Mouse (Mus musculus) neural tube, embryonic 15.5 days (tissue): ENCODE measurements at regions not wholly inside any gene's neighbourhood (a gene's known extent, or its start where the extent isn't known, plus 50 kb on each side); places are given as distances from the start of the nearest gene placed in this dataset.

Experiments
- ATAC-seq: fragments of 200-750 bp; cut with Nextera tagmentation; 2 replicates; pipeline ENCODE4 v1.8.0; 2017; ENCODE audit warnings: mild to moderate bottlenecking, moderate TSS enrichment, moderate library complexity; ENCODE audit not compliant: low FRiP score
- H3K27ac ChIP-seq: fragments of 300-500 bp; sonication (generic); replicated peaks from 2 replicates; pipeline ENCODE4 v1.5.1; 2015; ENCODE audit warnings: mild to moderate bottlenecking, inconsistent platforms
- H3K27me3 ChIP-seq: fragments of 300-500 bp; sonication (generic); replicated peaks from 2 replicates; pipeline ENCODE4 v1.6.1; 2015; ENCODE audit warnings: inconsistent platforms
- H3K36me3 ChIP-seq: fragments of 300-500 bp; sonication (generic); 2 replicates; pipeline ENCODE4 v1.6.1; 2015; ENCODE audit warnings: inconsistent platforms
- H3K4me1 ChIP-seq: fragments of 300-500 bp; sonication (generic); 2 replicates; pipeline ENCODE4 v1.6.1; 2015; ENCODE audit warnings: inconsistent platforms
- H3K4me2 ChIP-seq: fragments of 300-500 bp; sonication (generic); 2 replicates; pipeline ENCODE4 v1.6.1; 2015; ENCODE audit warnings: inconsistent platforms, mild to moderate bottlenecking, moderate library complexity
- H3K4me3 ChIP-seq: fragments of 300-500 bp; sonication (generic); replicated peaks from 2 replicates; pipeline ENCODE4 v1.5.1; 2015; ENCODE audit warnings: mild to moderate bottlenecking, inconsistent platforms
- H3K9ac ChIP-seq: fragments of 300-500 bp; sonication (generic); replicated peaks from 2 replicates; pipeline ENCODE4 v1.6.1; 2015; ENCODE audit warnings: mild to moderate bottlenecking, inconsistent platforms
- H3K9me3 ChIP-seq: fragments of 300-500 bp; sonication (generic); replicated peaks from 2 replicates; pipeline ENCODE4 v1.6.1; 2016; ENCODE audit warnings: inconsistent platforms
- WGBS: fragments of 180-500 bp; shearing (Covaris S2); methylation state at CpG from one replicate; pipeline ENCODE4 v1.1.7; 2015; ENCODE audit warnings: mixed read lengths; 5-methylcytosine and 5-hydroxymethylcytosine counted together

DNA sequence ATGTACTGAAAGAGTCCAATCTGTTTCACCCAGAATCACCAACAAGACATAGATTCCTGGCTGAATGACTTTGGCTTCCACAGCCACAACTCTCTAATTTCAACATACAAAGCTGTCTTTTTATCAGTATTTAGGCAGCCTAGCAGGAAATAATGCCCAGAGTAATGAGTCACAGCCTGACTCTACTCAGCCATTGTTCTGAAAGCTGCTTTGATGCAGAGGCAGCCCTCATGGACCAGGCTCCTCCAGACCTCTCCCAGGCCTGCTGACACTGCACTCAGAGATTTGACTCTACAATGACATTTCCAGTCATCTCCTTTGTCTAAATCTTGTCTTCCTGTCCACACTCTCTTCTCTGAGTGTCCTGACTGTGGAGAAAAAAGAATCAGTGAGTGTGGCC lies 250.4 kb downstream of the Tle4 start:
- no peak overlapping the region for H3K9ac ChIP-seq
- H3K4me3 ChIP-seq = no peak overlapping the region
- H3K9me3 ChIP-seq = no peaks in the 10 kb centered on the region
- H3K4me1 ChIP-seq = no peaks in the 10 kb centered on the region
- no peak for ATAC-seq
- no peaks in the 10 kb centered on the region for H3K36me3 ChIP-seq
- H3K4me2 ChIP-seq = no peak overlapping the region
- H3K27me3 ChIP-seq = no peaks in the 10 kb centered on the region
- no peak overlapping the region for H3K27ac ChIP-seq

DNA sequence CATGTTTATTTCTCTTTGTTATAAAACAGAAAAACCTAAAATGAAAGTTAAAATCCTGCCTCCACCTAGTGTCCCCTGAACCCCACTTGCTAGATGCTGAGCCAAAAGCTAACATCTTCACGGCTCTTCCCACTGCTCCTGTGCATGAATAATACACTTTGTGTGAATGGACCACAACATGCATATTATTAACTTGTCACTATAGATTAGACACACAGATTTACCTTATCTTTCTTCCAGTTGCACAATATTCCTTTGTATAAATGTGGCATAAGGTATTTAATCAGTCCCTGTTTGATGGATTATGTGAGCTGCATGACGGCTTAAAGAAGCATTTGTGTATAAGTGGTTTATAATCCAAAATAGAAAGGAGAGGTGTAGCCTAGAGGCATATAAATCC lies 248.1 kb downstream of the Tle4 start:
- Histone ChIP-seq H3K4me1 (no peaks in the 10 kb centered on the region), H3K9ac (no peak overlapping the region), H3K27ac (no peak overlapping the region), H3K9me3 (no peaks in the 10 kb centered on the region), H3K4me2 (no peak overlapping the region), H3K27me3 (no peaks in the 10 kb centered on the region), H3K36me3 (no peaks in the 10 kb centered on the region), H3K4me3 (no peak overlapping the region)
- WGBS = 74% methylated on average over 2 of the region's 2 CpGs
- ATAC-seq = no peak

GRCm38 (mm10) chr19:14351728-14352340 lies 246.0 kb downstream of the Tle4 start:
- ATAC-seq = no peak
- Histone ChIP-seq H3K9ac (no peak overlapping the region), H3K4me1 (no peaks in the 10 kb centered on the region), H3K36me3 (no peaks in the 10 kb centered on the region), H3K27ac (no peak overlapping the region), H3K9me3 (no peaks in the 10 kb centered on the region), H3K4me2 (no peak overlapping the region), H3K4me3 (no peak overlapping the region), H3K27me3 (no peaks in the 10 kb centered on the region)
- WGBS = 73% methylated on average over 4 of the region's 4 CpGs

- 93% methylated on average over 3 of the region's 3 CpGs for WGBS
- Histone ChIP-seq H3K27ac (no peak overlapping the region), H3K9ac (no peak overlapping the region), H3K27me3 (no peaks in the 10 kb centered on the region), H3K9me3 (no peaks in the 10 kb centered on the region), H3K4me3 (no peak overlapping the region), H3K4me1 (no peaks in the 10 kb centered on the region), H3K36me3 (no peaks in the 10 kb centered on the region), H3K4me2 (no peak overlapping the region)
- no peak for ATAC-seq
Measured at GRCm38 (mm10) chr19:14352551-14352950, 245.3 kb downstream of the Tle4 start.

- Histone ChIP-seq H3K4me3 (no peak overlapping the region), H3K27me3 (no peaks in the 10 kb centered on the region), H3K27ac (no peak overlapping the region), H3K9me3 (no peaks in the 10 kb centered on the region), H3K4me2 (no peak overlapping the region), H3K36me3 (no peaks in the 10 kb centered on the region), H3K9ac (no peak overlapping the region), H3K4me1 (no peaks in the 10 kb centered on the region)
- no peak for ATAC-seq
- WGBS = 92% methylated on average over 4 of the region's 4 CpGs
Measured at GRCm38 (mm10) chr19:14353151-14353550, 244.7 kb downstream of the Tle4 start.

GRCm38 (mm10) chr19:14355128-14355527 lies 242.7 kb downstream of the Tle4 start:
- 91% methylated on average over 2 of the region's 2 CpGs for WGBS
- H3K4me2 ChIP-seq = no peak overlapping the region
- H3K9me3 ChIP-seq = no peaks in the 10 kb centered on the region
- no peak overlapping the region for H3K9ac ChIP-seq
- no peaks in the 10 kb centered on the region for H3K27me3 ChIP-seq
- H3K4me3 ChIP-seq = no peak overlapping the region
- no peak for ATAC-seq
- H3K4me1 ChIP-seq = no peaks in the 10 kb centered on the region
- no peak overlapping the region for H3K27ac ChIP-seq
- no peaks in the 10 kb centered on the region for H3K36me3 ChIP-seq

DNA sequence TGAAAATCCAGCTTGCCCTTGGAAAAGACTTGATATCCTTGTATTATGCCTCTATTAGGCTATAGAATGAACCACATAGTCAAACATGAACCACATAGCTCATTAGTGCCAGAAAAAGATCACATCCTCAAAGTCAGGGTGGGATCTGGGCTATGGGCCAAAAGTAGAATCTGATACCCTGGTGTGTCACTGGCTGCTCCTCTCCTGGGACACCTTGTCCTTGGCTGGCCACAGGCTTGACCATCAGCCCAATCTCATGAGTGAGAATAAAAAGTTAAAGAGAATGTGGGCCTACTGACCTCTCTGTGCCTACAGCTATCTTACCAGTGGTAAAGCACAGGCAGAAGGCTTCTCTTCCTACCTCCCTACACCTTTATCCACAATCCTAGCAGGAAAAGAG lies 241.9 kb downstream of the Tle4 start:
- no peak for ATAC-seq
- Histone ChIP-seq H3K36me3 (no peaks in the 10 kb centered on the region), H3K4me2 (no peak overlapping the region), H3K27me3 (no peaks in the 10 kb centered on the region), H3K4me1 (no peaks in the 10 kb centered on the region), H3K9me3 (no peaks in the 10 kb centered on the region), H3K27ac (no peak overlapping the region), H3K4me3 (no peak overlapping the region), H3K9ac (no peak overlapping the region)

DNA sequence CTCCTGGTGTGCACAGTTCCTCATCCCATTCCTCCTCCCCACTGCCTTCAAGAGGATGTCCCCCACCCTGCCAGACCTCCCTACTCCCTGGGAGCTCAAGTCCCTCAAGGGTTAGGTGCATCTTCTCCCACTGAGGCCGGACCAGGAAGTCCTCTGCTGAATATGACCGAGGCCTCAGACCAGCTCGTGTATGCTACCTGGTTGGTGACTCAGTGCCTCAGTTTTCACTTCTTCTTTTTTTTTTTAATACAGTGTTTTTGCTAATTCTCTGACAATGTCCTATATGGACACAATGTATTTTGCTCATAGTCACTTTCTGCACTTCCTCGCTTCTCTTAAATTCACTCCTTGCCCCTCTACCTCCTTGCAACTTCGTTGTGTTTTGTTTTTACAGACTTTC lies 237.2 kb downstream of the Tle4 start:
- H3K4me1 ChIP-seq = no peaks in the 10 kb centered on the region
- 91% methylated on average over 5 of the region's 5 CpGs for WGBS
- H3K4me3 ChIP-seq = no peak overlapping the region
- H3K4me2 ChIP-seq = no peak overlapping the region
- H3K36me3 ChIP-seq = no peaks in the 10 kb centered on the region
- H3K27me3 ChIP-seq = no peaks in the 10 kb centered on the region
- no peak overlapping the region for H3K9ac ChIP-seq
- H3K27ac ChIP-seq = no peak overlapping the region
- no peak for ATAC-seq
- H3K9me3 ChIP-seq = no peaks in the 10 kb centered on the region

- H3K9ac ChIP-seq = no peak overlapping the region
- 0 out of 2 replicates have a peak, but pooled peaks have one; percentile 21 for ATAC-seq
- peaks cover 8% of the 10 kb centered on the region for H3K4me1 ChIP-seq
- H3K27ac ChIP-seq = no peak overlapping the region
- H3K4me3 ChIP-seq = no peak overlapping the region
- no peaks in the 10 kb centered on the region for H3K27me3 ChIP-seq
- H3K36me3 ChIP-seq = no peaks in the 10 kb centered on the region
- 54% methylated on average over 12 of the region's 12 CpGs for WGBS
- H3K9me3 ChIP-seq = no peaks in the 10 kb centered on the region
- H3K4me2 ChIP-seq = no peak overlapping the region
Measured at GRCm38 (mm10) chr19:14369098-14369604, 228.7 kb downstream of the Tle4 start.

GRCm38 (mm10) chr19:14371360-14371759 lies 226.5 kb downstream of the Tle4 start:
- H3K9ac ChIP-seq = no peak overlapping the region
- H3K4me2 ChIP-seq = no peak overlapping the region
- no peaks in the 10 kb centered on the region for H3K27me3 ChIP-seq
- ATAC-seq = no peak
- no peaks in the 10 kb centered on the region for H3K9me3 ChIP-seq
- peaks cover 8% of the 10 kb centered on the region for H3K4me1 ChIP-seq
- 75% methylated on average over 5 of the region's 5 CpGs for WGBS
- H3K27ac ChIP-seq = no peak overlapping the region
- no peak overlapping the region for H3K4me3 ChIP-seq
- H3K36me3 ChIP-seq = no peaks in the 10 kb centered on the region

DNA sequence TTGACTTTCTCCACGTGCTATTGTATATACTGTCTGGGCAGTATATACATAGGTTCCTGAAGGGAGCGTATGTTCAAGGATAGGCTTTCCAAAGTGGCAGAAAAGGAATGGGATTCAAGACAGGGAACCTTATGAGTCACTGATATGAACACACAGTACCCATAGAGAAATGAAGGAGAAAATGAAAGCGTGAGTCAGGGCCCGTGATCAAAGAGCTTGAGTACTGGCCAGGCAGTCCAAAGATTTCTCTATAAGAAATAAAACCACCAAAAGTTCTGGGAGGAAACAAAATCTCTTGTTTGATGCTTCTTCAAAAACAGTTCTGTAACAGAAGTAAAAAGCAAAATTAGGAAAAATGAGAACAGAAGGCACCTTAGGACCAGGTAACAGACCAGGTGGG lies 223.9 kb downstream of the Tle4 start:
- Histone ChIP-seq H3K27me3 (no peaks in the 10 kb centered on the region), H3K4me3 (no peak overlapping the region), H3K9ac (no peak overlapping the region), H3K9me3 (no peaks in the 10 kb centered on the region), H3K4me2 (no peak overlapping the region), H3K4me1 (peaks cover 7% of the 10 kb centered on the region), H3K27ac (no peak overlapping the region), H3K36me3 (no peaks in the 10 kb centered on the region)
- ATAC-seq = no peak
- WGBS = 94% methylated on average over 4 of the region's 4 CpGs

DNA sequence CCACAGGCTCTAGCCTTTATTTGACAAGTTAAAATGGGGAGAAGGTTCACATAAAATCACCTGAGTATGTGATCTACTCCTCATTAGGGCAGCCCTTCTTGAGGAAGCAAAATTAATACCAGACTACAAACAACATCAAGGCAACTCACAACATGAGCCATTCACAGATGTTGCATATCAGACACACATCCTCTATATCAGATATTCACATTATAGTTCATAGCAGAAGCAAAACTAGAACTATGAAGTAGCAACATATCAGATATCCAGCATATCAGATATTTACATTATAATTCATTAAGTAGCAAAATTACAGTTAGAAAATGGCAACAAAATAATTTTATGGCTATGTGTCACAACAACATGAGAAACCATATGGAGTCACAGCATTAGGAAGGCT lies 217.0 kb downstream of the Tle4 start:
- no peak for ATAC-seq
- no peaks in the 10 kb centered on the region for H3K4me1 ChIP-seq
- H3K9me3 ChIP-seq = no peaks in the 10 kb centered on the region
- H3K4me2 ChIP-seq = no peak overlapping the region
- H3K27me3 ChIP-seq = no peaks in the 10 kb centered on the region
- H3K9ac ChIP-seq = no peak overlapping the region
- H3K4me3 ChIP-seq = no peak overlapping the region
- H3K27ac ChIP-seq = no peak overlapping the region
- H3K36me3 ChIP-seq = no peaks in the 10 kb centered on the region

DNA sequence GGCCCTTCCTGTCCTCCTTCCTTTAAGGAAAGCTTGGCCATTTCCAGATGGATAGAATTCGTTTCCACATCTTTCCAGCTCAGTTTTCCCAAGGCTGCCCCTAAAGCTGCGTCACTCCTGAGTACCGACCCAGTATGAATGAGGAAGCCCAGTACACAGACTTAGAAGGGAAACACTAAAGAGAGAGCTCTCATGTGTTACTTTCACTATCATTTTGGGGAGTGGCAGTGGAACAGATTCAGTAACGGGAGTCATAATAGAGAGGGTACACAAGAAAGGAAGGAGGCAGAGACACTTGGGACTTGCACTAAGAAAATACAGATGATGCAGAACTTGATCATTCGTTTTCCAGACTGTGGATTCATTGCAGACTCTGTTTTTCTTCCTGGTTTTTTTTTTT lies 210.1 kb downstream of the Tle4 start:
- ATAC-seq = no peak
- Histone ChIP-seq H3K36me3 (no peaks in the 10 kb centered on the region), H3K4me1 (no peaks in the 10 kb centered on the region), H3K9me3 (no peaks in the 10 kb centered on the region), H3K27me3 (no peaks in the 10 kb centered on the region), H3K9ac (no peak overlapping the region), H3K4me3 (no peak overlapping the region), H3K27ac (no peak overlapping the region), H3K4me2 (no peak overlapping the region)
- WGBS = 84% methylated on average over 5 of the region's 5 CpGs
